Mouse (Mus musculus) intestine, embryonic 16.5 days (tissue): ENCODE results near the gene Lmln. TPM values are rescaled to one million over a fixed set of nuclear protein-coding genes. Genes with fewer than 3 reads are reported as not detected.
"Not testable (repeated sequence)": the region's sequence is repeated elsewhere in the genome, so short reads cannot be mapped to it uniquely, and the experiment has no call there.

Source experiments
- ATAC-seq: fragments of 200-750 bp; cut with Nextera tagmentation; 2 replicates; pipeline ENCODE4 v1.8.0; 2017; ENCODE audit warnings: moderate TSS enrichment, moderate library complexity
- H3K27ac ChIP-seq: fragments of 300-500 bp; sonication (generic); 2 replicates; pipeline ENCODE4 v1.5.1; 2014; ENCODE audit warnings: mild to moderate bottlenecking, low read length
- H3K27me3 ChIP-seq: fragments of 300-500 bp; sonication (generic); replicated peaks from 2 replicates; pipeline ENCODE4 v1.6.1; 2014; ENCODE audit warnings: low read length, control low read depth, mixed read lengths; ENCODE audit not compliant: control insufficient read depth, insufficient read depth
- H3K36me3 ChIP-seq: fragments of 300-500 bp; sonication (generic); 2 replicates; pipeline ENCODE4 v1.6.1; 2014; ENCODE audit warnings: low read length, control low read depth; ENCODE audit not compliant: control insufficient read depth, insufficient read depth
- H3K4me1 ChIP-seq: fragments of 300-500 bp; sonication (generic); 2 replicates; pipeline ENCODE4 v1.6.1; 2014; ENCODE audit warnings: low read length, control low read depth, mixed read lengths; ENCODE audit not compliant: control insufficient read depth, insufficient read depth
- H3K4me2 ChIP-seq: fragments of 300-500 bp; sonication (generic); 2 replicates; pipeline ENCODE4 v1.6.1; 2014; ENCODE audit warnings: low read depth, low read length, control low read depth
- H3K4me3 ChIP-seq: fragments of 300-500 bp; sonication (generic); 2 replicates; pipeline ENCODE4 v1.5.1; 2014; ENCODE audit warnings: mild to moderate bottlenecking, low read length
- H3K9ac ChIP-seq: fragments of 300-500 bp; sonication (generic); 2 replicates; pipeline ENCODE4 v1.6.1; 2014; ENCODE audit warnings: low read depth, low read length
- H3K9me3 ChIP-seq: fragments of 300-500 bp; sonication (generic); 2 replicates; pipeline ENCODE4 v1.6.1; 2016; ENCODE audit warnings: low read length, control low read depth; ENCODE audit not compliant: control insufficient read depth
- WGBS: fragments of 180-500 bp; shearing (Covaris S2); extraction: QIAGEN DNeasy Blood & Tissue Kit; methylation state at CpG from one replicate; pipeline ENCODE4 v1.1.7; 2014; 5-methylcytosine and 5-hydroxymethylcytosine counted together
- polyA plus RNA-seq: library from polyadenylated mRNA; unstranded; fragments of >200 nt; fragmentation: Nextera tagmentation; extraction: Ambion mirVana; gene quantifications from 2 replicates; pipeline ENCODE4 v1.2.1, GENCODE M21; 2015

Gene Lmln
- polyA plus RNA-seq, 1 experiment from 2014 or later: 1.8 TPM

GRCm38 (mm10) chr16:33024456-33025104, 37.7 kb upstream of the Lmln start:
- WGBS: 67% methylated on average over 8 of the region's 8 CpGs
- 0 out of 2 replicates have a peak, but pooled peaks have one; percentile 28 for ATAC-seq

DNA sequence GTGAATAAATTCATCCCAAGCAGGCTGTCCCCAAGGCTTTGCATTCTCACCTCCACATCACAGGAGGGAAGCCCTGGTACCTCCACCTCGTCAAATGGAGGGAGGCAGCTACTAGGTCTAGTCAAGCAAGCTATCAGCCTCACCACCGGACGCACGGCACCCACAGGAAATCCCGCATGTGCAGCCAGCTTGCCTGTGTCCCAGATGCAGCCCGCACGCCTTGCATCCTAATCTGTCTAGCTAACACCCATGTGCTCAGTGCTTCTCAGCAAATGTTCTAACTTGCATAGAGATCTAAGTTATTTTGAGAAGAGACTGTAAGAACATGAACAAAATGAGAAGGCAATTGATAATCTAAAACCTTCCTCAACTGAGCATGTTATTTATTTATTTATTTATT, 36.0 kb upstream of the Lmln start:
- Histone ChIP-seq H3K36me3 (no peaks in the 10 kb centered on the region), H3K27ac (no peak overlapping the region), H3K9me3 (no peaks in the 10 kb centered on the region), H3K4me3 (no peak overlapping the region), H3K4me1 (no peaks in the 10 kb centered on the region), H3K4me2 (no peak overlapping the region), H3K9ac (no peak overlapping the region), H3K27me3 (no peaks in the 10 kb centered on the region)
- WGBS: 86% methylated on average over 7 of the region's 7 CpGs
- no peak for ATAC-seq

More at GRCm38 (mm10) chr16:33024456-33025104, 37.7 kb upstream of the Lmln start:
- Histone ChIP-seq H3K9me3 (no peaks in the 10 kb centered on the region), H3K4me2 (no peak overlapping the region), H3K9ac (no peak overlapping the region), H3K27me3 (no peaks in the 10 kb centered on the region), H3K36me3 (no peaks in the 10 kb centered on the region), H3K4me1 (no peaks in the 10 kb centered on the region), H3K4me3 (no peak overlapping the region), H3K27ac (no peak overlapping the region)

DNA sequence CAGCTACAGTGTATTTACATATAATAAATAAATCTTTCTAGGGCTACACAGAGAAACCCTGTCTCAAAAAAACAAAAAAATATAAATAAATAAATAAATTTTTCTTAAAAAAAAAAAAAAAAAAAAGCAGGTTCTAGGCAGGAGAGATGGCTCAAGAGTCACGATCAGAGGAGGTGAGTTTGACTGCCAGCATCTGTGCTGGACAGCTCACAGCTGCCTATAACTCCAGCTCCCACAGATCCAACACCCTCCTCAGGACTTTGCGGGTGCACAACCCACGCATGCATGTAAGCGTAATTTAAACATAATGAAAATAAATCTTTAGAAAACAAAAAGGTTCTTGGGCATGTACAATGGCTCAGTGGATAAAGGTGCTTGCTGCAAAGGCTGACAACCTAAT, 26.3 kb upstream of the Lmln start:
- Histone ChIP-seq H3K4me2 (no peak overlapping the region), H3K9me3 (no peaks in the 10 kb centered on the region), H3K4me1 (no peaks in the 10 kb centered on the region), H3K27me3 (no peaks in the 10 kb centered on the region), H3K36me3 (no peaks in the 10 kb centered on the region), H3K27ac (no peak overlapping the region), H3K4me3 (no peak overlapping the region), H3K9ac (no peak overlapping the region)
- WGBS: 77% methylated on average over 4 of the region's 4 CpGs
- no peak for ATAC-seq

- WGBS: 74% methylated on average over 1 of the region's 1 CpGs
- no peaks in the 10 kb centered on the region for H3K4me1 ChIP-seq
- no peak overlapping the region for H3K27ac ChIP-seq
Measured at GRCm38 (mm10) chr16:33042682-33043081, 19.6 kb upstream of the Lmln start.

DNA sequence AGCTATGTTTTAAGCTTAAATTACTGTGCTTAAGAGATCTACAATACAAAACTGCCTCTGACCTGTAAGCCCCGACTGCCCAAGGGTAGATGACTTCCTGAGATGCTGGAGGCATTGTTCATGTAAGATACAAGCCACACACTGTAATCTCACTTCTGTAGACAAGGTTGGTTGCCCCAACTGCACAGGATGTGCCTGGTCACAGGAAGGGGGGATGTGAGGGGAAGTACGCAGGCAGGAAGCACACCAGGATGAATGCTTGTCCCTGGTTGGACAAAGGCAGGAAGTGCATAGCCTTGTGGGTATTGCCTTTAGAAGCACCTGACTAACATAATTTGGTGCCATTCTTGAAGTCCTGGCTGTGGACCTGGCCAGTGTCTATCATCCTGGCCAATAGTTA, 19.1 kb upstream of the Lmln start:
- H3K27ac ChIP-seq: no peak overlapping the region
- 62% methylated on average over 2 of the region's 2 CpGs for WGBS
- H3K36me3 ChIP-seq: no peaks in the 10 kb centered on the region
- no peak for ATAC-seq
- H3K4me2 ChIP-seq: no peak overlapping the region
- H3K4me1 ChIP-seq: no peaks in the 10 kb centered on the region
- no peak overlapping the region for H3K4me3 ChIP-seq
- H3K27me3 ChIP-seq: no peaks in the 10 kb centered on the region
- no peak overlapping the region for H3K9ac ChIP-seq
- H3K9me3 ChIP-seq: no peaks in the 10 kb centered on the region

More at GRCm38 (mm10) chr16:33042682-33043081, 19.6 kb upstream of the Lmln start:
- Histone ChIP-seq H3K4me2 (no peak overlapping the region), H3K36me3 (no peaks in the 10 kb centered on the region), H3K9ac (no peak overlapping the region), H3K27me3 (no peaks in the 10 kb centered on the region), H3K9me3 (no peaks in the 10 kb centered on the region), H3K4me3 (no peak overlapping the region)
- ATAC-seq: no peak

DNA sequence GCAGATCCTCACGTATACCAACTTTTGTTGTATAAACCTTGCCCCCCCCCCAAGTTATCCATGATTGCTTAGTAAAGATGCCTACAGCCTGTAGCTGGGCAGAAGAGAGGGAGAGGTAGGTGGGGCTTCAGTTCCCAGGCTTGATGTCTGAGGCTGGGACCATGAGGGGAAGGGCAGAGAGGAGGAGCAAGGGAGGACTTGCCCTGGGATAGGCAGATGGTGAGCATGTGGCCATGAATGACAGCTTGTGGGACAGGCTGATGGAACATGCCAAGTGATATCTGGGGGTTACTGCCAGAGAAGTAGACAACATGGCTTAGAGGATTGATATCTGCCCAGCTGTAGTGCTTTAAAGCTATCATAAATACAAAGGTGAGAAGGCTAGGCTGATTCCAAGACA, 14.3 kb upstream of the Lmln start:
- H3K9ac ChIP-seq: no peak overlapping the region
- no peaks in the 10 kb centered on the region for H3K4me1 ChIP-seq
- H3K36me3 ChIP-seq: no peaks in the 10 kb centered on the region
- H3K27ac ChIP-seq: no peak overlapping the region
- no peaks in the 10 kb centered on the region for H3K9me3 ChIP-seq
- WGBS: 97% methylated on average over 1 of the region's 1 CpGs
- H3K4me3 ChIP-seq: no peak overlapping the region
- no peaks in the 10 kb centered on the region for H3K27me3 ChIP-seq
- ATAC-seq: no peak
- H3K4me2 ChIP-seq: no peak overlapping the region

DNA sequence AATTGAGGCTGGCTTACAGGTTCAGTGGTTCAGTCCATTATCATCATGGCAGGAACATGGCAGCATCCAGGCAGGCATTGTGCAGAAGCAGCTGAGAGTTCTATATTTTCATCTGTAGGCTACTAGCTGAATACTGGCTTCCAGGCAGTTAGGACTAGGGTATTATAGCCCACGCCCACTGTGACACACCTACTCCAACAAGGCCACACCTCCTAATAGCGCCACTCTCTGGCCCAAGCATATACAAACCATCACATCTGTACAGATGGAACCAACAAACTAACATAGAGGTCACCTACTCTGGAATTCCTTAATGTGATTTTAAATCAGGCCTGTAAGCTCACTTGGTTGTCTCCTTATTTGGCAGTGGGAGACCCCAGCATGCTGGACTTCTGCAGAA, 13.6 kb upstream of the Lmln start:
- Histone ChIP-seq H3K4me2 (no peak overlapping the region), H3K36me3 (no peaks in the 10 kb centered on the region), H3K27me3 (no peaks in the 10 kb centered on the region), H3K4me3 (no peak overlapping the region), H3K9ac (no peak overlapping the region), H3K27ac (no peak overlapping the region), H3K4me1 (no peaks in the 10 kb centered on the region), H3K9me3 (no peaks in the 10 kb centered on the region)
- ATAC-seq: no peak
- 62% methylated on average over 2 of the region's 2 CpGs for WGBS

- no peak overlapping the region for H3K27ac ChIP-seq
- no peak for ATAC-seq
- no peaks in the 10 kb centered on the region for H3K36me3 ChIP-seq
- H3K4me3 ChIP-seq: no peak overlapping the region
- no peak overlapping the region for H3K9ac ChIP-seq
- H3K4me2 ChIP-seq: no peak overlapping the region
- H3K9me3 ChIP-seq: no peaks in the 10 kb centered on the region
- H3K27me3 ChIP-seq: no peaks in the 10 kb centered on the region
- no peaks in the 10 kb centered on the region for H3K4me1 ChIP-seq
- 92% methylated on average over 16 of the region's 16 CpGs for WGBS
Measured at GRCm38 (mm10) chr16:33049809-33050208, 12.5 kb upstream of the Lmln start.

DNA sequence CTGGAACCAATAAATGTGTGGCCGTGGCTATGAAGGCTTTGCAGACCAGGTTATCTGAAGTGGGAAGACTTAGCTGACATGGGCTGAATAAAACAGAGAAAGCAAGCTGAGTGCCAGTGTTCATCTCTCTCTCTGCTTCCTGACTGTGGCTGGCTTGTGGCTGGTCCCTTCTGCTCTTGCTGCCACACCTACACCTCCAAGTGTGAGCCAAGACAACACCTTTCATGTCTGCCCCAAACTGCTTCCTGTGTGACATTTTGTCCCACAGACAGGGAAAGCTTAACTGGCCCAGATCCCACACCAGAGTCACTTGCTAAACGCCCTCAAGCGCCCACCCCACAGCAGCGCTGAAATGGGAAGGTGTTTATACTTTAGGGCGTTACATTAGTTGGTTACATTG, 9.2 kb upstream of the Lmln start:
- ATAC-seq: no peak
- H3K4me2 ChIP-seq: no peak overlapping the region
- H3K9ac ChIP-seq: no peak overlapping the region
- WGBS: 72% methylated on average over 5 of the region's 5 CpGs
- H3K36me3 ChIP-seq: 0 out of 2 replicates have a peak, but pooled peaks cover 3% of the 10 kb centered on the region
- no peak overlapping the region for H3K4me3 ChIP-seq
- no peaks in the 10 kb centered on the region for H3K27me3 ChIP-seq
- H3K4me1 ChIP-seq: peaks cover 7% of the 10 kb centered on the region
- H3K9me3 ChIP-seq: no peaks in the 10 kb centered on the region
- H3K27ac ChIP-seq: no peak overlapping the region

- not testable (repeated sequence) for H3K27ac ChIP-seq, H3K9me3 ChIP-seq, H3K27me3 ChIP-seq, ATAC-seq, H3K9ac ChIP-seq, H3K4me3 ChIP-seq, H3K4me2 ChIP-seq
- WGBS: 84% methylated on average over 2 of the region's 2 CpGs
- Histone ChIP-seq H3K36me3 (peaks cover 19% of the 10 kb centered on the region), H3K4me1 (peaks cover 19% of the 10 kb centered on the region)
Measured at GRCm38 (mm10) chr16:33054927-33055326, 7.4 kb upstream of the Lmln start.
